Mouse (Mus musculus) ES-E14 (cell line): ENCODE results near the gene Arsb. TPM values are rescaled to one million over a fixed set of nuclear protein-coding genes. Genes with fewer than 3 reads are reported as not detected.
"Not testable (repeated sequence)": the region's sequence is repeated elsewhere in the genome, so short reads cannot be mapped to it uniquely, and the experiment has no call there.

ENCODE experiments used
- DNase-seq: peaks from one replicate; pipeline ENCODE4 v3.0.0-alpha.2; 2013; ENCODE audit warnings: low read depth, low spot score
- H3K27ac ChIP-seq: 2 replicates; pipeline ENCODE4 v1.5.1; 2012; ENCODE audit warnings: low read depth, mild to moderate bottlenecking, low read length, moderate library complexity, mixed read lengths; ENCODE audit not compliant: poor library complexity, insufficient read depth, severe bottlenecking
- H3K36me3 ChIP-seq: 2 replicates; pipeline ENCODE4 v1.6.1; 2012; ENCODE audit warnings: mild to moderate bottlenecking, low read length, moderate library complexity, mixed read lengths; ENCODE audit not compliant: control insufficient read depth, poor library complexity, insufficient read depth, severe bottlenecking
- H3K4me1 ChIP-seq, 2 experiments: fragments of 150-350 bp in 1 of 2; sonication (generic) in 1 of 2; 2 replicates each; pipeline ENCODE4 v1.6.1; 2012; ENCODE audit warnings: low read length in 2 of 2, mild to moderate bottlenecking in 1 of 2, mixed read lengths in 1 of 2; ENCODE audit not compliant: control insufficient read depth in 2 of 2, insufficient read depth in 2 of 2, poor library complexity in 1 of 2
- H3K4me3 ChIP-seq, 2 experiments: fragments of 150-350 bp in 1 of 2; sonication (generic) in 1 of 2; 2 replicates each; pipeline ENCODE4 v1.5.1; 2012; ENCODE audit warnings: low read length in 2 of 2, low read depth in 1 of 2, mild to moderate bottlenecking in 1 of 2, mixed read lengths in 1 of 2; ENCODE audit not compliant: insufficient read depth in 1 of 2, poor library complexity in 1 of 2, severe bottlenecking in 1 of 2
- H3K9ac ChIP-seq: 2 replicates; pipeline ENCODE4 v1.6.1; 2012; ENCODE audit warnings: low read depth, mild to moderate bottlenecking, low read length, mixed read lengths; ENCODE audit not compliant: poor library complexity, insufficient read depth, severe bottlenecking
- H3K9me3 ChIP-seq: fragments of 150-350 bp; sonication (generic); 2 replicates; pipeline ENCODE4 v1.6.1; 2012; ENCODE audit warnings: low read depth, mild to moderate bottlenecking, low read length; ENCODE audit not compliant: control insufficient read depth, insufficient read depth
- CHD2 ChIP-seq: IDR thresholded peaks from 2 replicates; pipeline ENCODE4 v1.6.1; 2014; ENCODE audit warnings: mild to moderate bottlenecking, low read depth, low read length, inconsistent platforms
- HCFC1 ChIP-seq: IDR thresholded peaks from 2 replicates; pipeline ENCODE4 v1.6.1; 2012; ENCODE audit warnings: low read length, inconsistent platforms, borderline replicate concordance; ENCODE audit not compliant: insufficient read depth
- MAFK ChIP-seq: IDR thresholded peaks from 2 replicates; pipeline ENCODE4 v1.6.1; 2014; ENCODE audit warnings: mild to moderate bottlenecking, low read depth, low read length, inconsistent platforms; ENCODE audit not compliant: insufficient read depth
- ZC3H11A ChIP-seq: IDR thresholded peaks from 2 replicates; pipeline ENCODE4 v1.6.1; 2012; ENCODE audit warnings: low read depth, mild to moderate bottlenecking, inconsistent platforms, low read length, borderline replicate concordance
- ZNF384 ChIP-seq: IDR thresholded peaks from 2 replicates; pipeline ENCODE4 v1.6.1; 2012; ENCODE audit warnings: low read depth, low read length, inconsistent platforms
- in situ Hi-C, 2 experiments: fragments of 600-800 bp; cut with MboI; formaldehyde crosslinking; loops; one replicate each; pipeline ENCODE4 v1.15.1; 2025; ENCODE audit warnings: low sequenced_read_pairs in 2 of 2, inconsistent platforms in 1 of 2; ENCODE audit not compliant: unreplicated experiment in 2 of 2
- total RNA-seq: library from RNA; depleted of rRNA; stranded (reverse); fragments of 300-350 nt; gene quantifications from 2 replicates; pipeline ENCODE4 v1.2.3, GENCODE M21; 2012

The Arsb gene
- total RNA-seq, 1 experiment: 1.1 TPM

DNA sequence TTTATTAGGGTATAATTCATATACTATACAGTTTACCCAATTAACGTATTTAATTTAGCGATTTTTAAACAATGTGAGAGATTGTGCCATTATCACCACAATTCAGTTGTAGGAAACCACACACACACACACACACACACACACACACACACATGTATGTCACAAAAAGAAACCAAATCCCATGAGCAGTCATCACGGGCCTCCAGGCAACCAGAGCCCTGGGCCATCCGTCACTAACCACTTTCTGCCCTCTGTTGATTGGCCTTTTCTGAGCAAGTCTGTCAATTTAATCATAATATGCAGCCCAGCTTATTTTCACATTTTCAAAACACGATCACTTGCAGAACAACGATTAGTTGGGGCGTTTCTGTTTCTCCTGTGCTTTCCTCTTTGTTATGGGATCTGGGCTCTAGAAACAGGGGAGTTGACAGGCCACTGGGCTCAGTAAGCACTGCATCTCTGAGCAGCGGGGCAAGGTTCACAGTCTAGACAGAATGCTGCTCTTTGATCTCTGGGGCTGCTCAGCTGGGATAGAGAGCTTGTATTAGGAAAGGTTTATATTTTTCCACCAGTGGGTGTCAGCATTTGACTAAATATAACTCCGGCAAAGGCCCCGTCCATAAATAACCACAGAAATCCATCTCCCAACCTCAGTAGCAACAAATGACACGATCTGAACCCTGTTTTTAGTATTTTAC is 21.7 kb downstream of the Arsb start:
- no peak overlapping the region for H3K27ac ChIP-seq
- no peaks in the 10 kb centered on the region for H3K9me3 ChIP-seq
- in situ Hi-C loops: no loop called here
- H3K9ac ChIP-seq: no peak overlapping the region
- no peaks in the 10 kb centered on the region for H3K4me1 ChIP-seq
- H3K4me3 ChIP-seq: no peak overlapping the region
- no peak for TF ChIP-seq ZNF384
- no peak for TF ChIP-seq MAFK
- no peak for TF ChIP-seq ZC3H11A
- no peak for TF ChIP-seq CHD2
- no peak for TF ChIP-seq HCFC1
- DNase-seq: no peak
- no peaks in the 10 kb centered on the region for H3K36me3 ChIP-seq

DNA sequence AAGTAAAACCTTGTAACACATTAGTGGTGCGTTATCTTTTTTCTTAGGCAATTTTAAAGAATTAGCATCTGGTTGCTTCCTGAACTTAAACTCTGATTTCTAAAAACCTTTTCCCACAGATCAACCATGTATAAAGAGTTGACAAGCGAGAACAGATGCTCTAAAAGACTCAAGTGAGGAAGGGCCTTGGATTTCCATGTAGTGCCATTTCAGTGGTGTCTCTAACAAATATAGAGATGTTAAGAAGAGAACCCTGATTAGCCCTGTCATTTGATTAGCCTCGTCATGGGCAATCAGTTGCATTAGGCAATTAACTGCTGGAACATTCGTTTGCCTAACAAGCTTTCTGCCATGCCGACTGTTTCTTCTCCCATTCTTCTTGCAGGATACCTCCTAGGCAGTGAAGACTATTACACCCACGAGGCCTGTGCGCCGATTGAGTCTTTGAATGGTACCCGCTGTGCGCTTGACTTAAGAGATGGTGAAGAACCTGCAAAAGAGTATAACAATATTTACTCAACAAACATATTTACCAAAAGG is 22.3 kb downstream of the Arsb start:
- Histone ChIP-seq H3K9me3 (no peaks in the 10 kb centered on the region), H3K36me3 (no peaks in the 10 kb centered on the region), H3K27ac (no peak overlapping the region), H3K4me1 (no peaks in the 10 kb centered on the region), H3K4me3 (no peak overlapping the region), H3K9ac (no peak overlapping the region)
- TF ChIP-seq ZC3H11A (no peak), MAFK (no peak), CHD2 (no peak), HCFC1 (no peak), ZNF384 (no peak)
- no peak for DNase-seq
- in situ Hi-C loops: no loop called here

DNA sequence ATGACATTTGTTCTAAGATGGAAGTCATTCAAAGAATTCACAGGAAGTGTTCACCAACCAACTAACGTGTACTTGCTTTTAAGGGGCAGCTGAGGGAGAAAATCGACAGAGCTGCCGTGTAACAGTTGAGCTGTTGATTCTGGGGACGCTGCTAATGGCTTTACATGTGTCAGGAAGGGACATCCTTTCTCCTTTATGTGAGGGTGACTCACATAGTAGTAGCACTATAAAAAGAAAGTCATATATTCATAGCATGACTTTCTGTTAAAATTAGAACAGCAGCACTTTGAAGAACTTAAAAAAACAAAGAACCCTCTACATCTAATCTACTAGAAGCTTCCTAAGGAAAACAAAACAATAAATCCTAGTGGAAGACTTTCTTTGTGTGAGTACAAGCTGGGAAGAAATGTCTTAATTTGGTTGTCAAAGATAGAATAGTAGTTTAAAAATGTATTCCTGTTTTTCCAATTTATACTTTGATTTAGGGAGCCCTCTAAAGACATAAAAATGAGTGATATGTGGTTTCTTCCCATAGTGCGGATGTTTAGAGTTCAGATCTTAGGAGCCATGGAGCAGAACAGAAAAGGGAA is 25.7 kb downstream of the Arsb start:
- TF ChIP-seq MAFK (no peak), ZC3H11A (no peak), HCFC1 (no peak), ZNF384 (no peak), CHD2 (no peak)
- no peak overlapping the region for H3K27ac ChIP-seq
- H3K36me3 ChIP-seq: no peaks in the 10 kb centered on the region
- no peak for DNase-seq
- no peak overlapping the region for H3K9ac ChIP-seq
- in situ Hi-C loops: no loop called here
- no peak overlapping the region for H3K4me3 ChIP-seq
- no peaks in the 10 kb centered on the region for H3K9me3 ChIP-seq
- H3K4me1 ChIP-seq: no peaks in the 10 kb centered on the region

DNA sequence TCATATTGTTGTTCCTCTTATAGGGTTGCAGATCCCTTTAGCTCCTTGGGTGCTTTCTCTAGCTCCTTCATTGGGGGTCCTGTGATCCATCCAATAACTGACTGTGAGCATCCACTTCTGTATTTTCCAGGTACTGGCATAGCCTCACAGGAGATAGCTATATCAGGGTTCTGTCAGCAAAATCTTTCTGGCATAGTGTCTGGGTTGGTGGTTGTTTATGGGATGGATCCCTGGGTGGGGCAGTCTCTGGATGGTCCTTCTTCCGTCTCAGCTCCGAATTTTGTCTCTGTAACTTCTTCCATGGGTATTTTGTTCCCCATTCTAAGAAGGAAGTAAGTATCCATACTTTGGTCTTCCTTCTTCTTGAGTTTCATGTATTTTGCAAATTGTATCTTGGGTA is 38.9 kb downstream of the Arsb start:
- H3K4me3 ChIP-seq, H3K27ac ChIP-seq, H3K9ac ChIP-seq, DNase-seq, H3K36me3 ChIP-seq, H3K9me3 ChIP-seq, H3K4me1 ChIP-seq, in situ Hi-C loops: not testable (repeated sequence)
